Mouse (Mus musculus): ENCODE data around the gene Pdzd4. TPM values are rescaled to one million over a fixed set of nuclear protein-coding genes. Genes with fewer than 3 reads are reported as not detected.

The Pdzd4 gene
- total RNA-seq, 2 experiments from 2014 or later: 3.2 to 3.4 TPM

DNA sequence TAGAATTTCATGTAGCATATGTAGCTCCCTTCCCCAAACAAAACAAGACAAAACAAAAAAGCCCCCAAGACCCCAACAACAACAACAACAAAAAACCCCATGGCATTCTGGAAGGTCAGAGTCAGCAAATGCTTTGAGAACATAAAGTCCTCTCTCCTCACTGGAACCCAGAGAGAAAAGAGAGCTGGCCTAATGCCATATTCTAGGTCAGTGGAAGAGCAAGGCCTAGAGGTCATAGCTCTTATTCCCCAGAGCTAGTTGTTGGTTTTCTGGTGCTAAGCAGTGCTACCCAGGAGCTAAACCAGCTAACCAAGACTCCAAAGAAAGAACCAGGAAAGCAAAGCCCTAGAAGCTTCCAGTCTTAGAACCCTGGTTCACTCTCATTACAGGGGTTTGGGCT is 39.1 kb downstream of the Pdzd4 start:
- no peak for DNase-seq

DNA sequence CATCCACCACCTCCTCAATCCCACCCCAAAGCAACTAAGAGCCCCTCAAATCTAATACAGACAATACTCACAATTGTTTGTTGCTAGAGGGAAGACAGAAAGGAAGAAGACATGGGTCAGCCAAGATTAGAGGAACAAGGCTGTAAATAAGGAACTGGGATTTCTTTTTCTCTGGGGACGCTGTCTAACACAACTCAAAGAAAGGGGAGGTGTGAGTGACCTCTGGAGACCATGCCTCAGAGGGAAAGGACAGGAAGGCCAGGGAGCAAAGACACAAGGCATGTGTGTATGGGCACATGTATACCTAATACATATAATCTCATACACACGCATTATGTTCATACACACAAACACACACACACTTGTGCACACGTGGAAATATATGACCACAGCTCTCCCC is 42.5 kb downstream of the Pdzd4 start:
- no peak for DNase-seq

DNA sequence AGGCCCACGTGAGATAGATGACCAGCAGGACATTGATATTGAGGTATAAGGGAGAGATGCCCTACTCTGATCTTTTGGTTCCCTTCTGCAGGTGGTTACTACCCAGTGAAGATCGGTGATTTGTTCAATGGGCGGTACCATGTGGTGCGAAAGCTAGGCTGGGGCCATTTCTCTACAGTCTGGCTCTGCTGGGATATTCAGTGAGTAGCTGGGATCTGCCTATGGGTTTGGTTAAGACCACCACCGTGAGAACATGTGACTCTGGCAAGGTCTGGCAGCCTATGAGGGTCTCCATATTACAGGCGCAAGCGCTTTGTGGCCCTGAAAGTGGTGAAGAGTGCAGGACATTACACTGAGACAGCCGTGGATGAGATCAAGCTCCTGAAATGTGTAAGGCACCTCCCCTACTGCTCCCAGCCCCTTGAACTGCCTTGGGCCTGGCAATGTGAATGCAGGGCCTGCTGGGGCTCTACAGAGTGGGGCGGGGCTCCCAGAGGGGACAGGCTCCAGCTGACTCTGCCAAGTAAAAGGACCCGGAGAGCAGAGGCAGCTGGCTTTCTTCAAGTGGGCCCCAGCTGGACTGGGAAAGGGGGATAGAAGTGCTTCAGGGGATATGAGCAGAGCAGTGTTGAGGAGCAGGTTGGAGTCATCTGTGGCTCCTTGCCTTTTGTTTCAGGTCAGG is 49.8 kb downstream of the Pdzd4 start:
- peak; percentile 62 for DNase-seq

DNA sequence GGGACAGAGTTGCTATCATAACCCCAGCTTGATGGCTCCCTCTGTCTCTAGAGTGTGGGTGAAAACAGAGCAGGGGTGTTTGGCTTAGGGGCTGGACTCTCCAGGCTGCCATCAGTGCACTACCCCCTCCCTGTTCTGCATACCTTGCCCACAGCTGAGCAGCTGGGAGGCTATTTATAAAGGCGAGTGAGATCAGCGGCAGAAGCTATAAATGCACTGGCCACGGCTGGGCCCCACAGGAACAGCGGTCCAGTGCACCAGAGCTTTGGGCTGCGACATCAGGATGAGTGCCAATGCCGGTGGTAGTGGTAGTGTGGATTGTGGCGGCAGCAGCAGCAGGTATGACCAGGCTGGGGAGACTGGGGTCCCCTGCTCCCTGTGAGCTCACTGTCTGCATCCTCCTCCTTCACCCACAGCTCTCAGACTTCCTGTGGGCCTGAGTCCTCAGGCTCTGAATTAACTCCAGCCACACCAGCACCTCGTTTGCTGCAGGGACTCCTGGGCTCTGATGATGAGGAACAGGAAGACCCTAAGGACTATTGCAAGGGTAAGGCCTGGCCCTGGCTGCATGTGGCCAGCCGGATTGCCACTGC is 50.5 kb downstream of the Pdzd4 start, which contains the start of gene Srpk3:
Gene Srpk3, plus strand, starts transcription at position 238 of the 593 bp plus-strand sequence.
- peak; percentile 63 for DNase-seq

DNA sequence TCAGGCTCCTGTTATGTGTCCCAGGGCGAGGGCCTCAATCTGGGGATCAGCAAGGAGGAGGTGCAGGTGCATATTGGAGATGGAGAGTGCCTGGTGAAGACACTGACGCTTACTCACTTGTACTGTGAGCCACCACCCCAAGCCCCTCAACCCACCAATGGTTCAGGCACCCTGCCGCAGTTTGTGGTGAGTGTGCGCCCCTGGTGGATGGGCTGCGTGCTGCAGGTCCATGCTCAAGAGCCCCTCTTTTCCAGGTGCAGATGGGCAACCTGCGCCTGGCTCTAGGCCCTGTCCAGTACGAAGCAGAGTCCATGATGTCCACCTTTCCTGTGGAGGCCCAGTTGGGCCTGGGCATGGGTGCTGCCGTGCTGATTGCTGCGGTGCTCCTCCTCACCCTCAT is 57.5 kb downstream of the Pdzd4 start:
- peak; percentile 42 for DNase-seq

DNA sequence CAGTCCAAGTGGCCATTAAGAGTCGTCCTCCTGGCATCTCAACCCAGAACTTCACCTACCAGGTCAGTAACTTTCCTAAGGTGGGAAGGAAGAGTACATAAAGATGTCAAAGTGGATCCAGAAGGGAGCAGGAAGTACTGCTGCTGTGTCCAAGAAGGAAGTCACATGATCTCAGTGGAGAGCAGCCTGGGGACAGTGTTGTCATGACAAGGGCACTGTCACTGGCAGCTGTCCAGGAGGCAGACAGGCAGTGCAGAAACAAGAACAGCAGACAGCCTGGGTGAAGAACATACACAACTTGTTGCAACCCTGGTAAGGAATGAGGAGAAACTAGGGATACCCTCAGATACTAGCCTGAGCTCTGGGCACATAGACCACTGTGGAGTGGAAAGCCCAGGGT is 59.5 kb downstream of the Pdzd4 start:
- peak; percentile 73 for DNase-seq

DNA sequence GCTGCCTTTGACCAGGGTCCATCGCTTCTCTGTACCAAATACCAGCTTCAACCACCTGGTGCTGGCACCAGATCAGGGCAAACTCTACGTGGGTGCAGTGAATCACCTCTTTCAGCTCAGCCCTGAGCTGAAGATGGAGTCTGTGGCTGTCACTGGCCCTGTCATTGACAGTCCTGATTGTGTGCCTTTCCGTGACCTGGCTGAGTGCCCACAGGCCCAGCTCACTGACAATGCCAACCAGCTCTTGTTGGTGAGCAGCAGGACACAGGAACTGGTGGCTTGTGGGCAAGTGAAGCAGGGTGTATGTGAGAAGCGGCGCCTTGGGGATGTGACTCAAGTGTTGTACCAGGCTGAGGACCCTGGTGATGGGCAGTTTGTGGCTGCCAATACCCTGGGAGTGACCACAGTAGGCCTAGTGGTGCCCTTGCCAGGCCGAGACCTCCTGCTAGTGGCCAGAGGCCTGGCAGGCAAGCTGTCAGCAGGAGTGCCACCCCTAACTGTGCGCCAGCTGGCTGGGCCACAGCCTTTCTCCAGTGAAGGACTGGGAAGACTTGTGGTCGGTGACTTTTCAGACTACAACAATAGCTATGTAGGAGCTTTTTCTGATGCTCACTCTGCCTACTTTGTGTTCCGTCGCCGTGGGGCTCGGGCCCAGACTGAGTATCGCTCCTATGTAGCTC is 66.0 kb downstream of the Pdzd4 start:
- peak; percentile 31 for DNase-seq

DNA sequence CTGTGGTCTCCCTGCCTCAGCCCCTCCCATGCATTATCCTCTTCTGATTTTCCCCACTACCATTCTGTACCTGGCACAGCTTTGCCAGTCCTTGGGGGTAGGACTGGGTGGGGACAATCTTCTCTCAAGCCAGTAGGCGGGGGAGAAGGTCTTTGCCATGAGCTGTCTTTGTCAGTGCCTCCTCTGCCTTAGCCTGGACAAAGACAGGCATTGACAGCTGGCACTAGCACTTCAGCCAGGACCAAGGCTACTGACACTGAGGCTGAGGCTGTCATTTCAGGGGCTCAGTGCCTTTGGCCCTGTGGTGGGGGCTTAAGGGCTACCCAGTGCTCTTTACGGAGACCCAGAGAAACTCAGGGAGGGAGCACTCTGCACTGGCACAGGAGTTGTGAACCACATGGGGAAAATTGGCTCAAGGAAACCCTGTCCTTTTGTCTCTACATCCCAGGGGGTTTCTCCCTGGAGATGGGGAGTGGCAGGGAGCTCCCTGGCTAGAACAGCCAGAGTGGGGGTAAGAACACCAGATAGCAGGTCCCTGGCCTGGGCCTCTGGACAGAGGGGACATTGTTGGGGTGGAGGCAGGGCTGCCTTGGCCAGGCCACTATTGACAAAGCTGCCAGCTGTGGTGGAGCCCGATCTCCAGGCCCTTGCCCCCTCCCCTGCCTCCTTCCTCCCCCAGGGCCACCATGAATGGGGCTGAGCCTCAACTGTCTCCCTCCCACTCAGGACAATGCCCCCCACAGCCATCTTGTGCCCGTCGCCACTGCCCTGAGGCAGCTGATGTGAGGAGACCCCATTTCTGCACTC is 68.2 kb downstream of the Pdzd4 start, which contains the start of gene Plxnb3:
Gene Plxnb3, plus strand, starts transcription at position 757 of the 807 bp plus-strand sequence.
- DNase-seq: no peak

DNA sequence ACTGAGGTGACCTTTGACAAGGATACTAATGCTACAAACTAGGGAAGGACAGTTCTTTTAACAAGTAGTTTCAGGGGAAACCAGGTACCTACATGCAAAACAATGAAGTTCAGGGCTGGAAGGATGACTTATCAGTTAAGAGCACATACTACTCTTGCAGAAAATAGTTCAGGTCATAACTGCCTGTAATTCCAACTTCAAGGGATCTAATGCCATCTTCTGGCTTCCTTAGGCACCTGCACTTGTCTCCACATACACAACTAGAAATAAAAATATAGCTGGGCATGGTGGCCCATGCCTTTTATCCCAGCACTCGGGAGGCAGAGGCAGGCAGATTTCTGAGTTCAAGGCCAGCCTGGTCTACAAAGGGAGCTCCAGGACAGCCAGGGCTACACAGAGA is 75.8 kb downstream of the Pdzd4 start:
- DNase-seq: no peak

DNA sequence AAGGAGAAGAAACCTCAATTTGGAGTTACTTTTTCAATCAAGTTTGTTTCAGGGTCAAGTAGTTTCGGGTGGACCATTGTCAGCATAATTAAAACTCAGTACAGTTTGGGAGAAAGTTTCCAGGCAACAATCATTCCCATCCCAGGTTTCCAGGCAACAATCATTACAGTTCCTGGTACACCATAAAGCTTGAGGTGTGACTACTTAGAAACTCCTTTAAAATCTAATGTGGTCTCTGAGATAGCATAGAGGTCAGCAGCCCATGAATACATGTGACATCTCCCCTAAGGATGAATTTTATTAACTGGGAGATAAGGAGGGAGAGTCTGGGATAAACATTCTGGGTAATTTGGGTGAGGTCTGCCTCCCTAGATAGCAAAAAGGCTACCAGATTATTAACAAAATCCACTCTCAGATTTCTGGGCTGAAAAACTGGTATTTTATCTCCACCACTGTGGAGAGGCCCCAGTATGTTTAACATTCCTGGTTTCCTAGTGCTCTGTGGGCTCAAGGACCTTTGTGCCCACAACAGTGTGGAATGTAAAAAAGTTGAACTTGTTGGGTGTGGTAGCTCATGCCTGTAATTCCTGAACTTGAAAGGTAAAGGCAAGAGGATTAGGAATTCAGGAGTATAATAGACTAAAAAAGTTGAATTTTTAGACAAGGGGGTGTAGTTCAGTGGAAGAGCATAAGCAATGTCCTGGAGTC is 79.8 kb downstream of the Pdzd4 start:
- no peak for DNase-seq

Other genes with a start within 250 kb of the Pdzd4 start
- gene Dusp9, start 185.6 kb downstream of the Pdzd4 start, total RNA-seq (2021): under 1 TPM; 0.18 to 0.19 TPM
- gene Pnck, start 164.9 kb downstream of the Pdzd4 start, total RNA-seq (2021): 10 to 100 TPM; 10.4 to 12.7 TPM
- gene Slc6a8, start 151.8 kb downstream of the Pdzd4 start, total RNA-seq (2021): 100 to 1,000 TPM; 120 TPM
- gene Bcap31, start 108.8 kb downstream of the Pdzd4 start, total RNA-seq (2021): 10 to 100 TPM; 94.0 to 99.8 TPM
- gene Abcd1, start 108.4 kb downstream of the Pdzd4 start, total RNA-seq (2021): 10 to 100 TPM; 20.4 to 20.7 TPM
- under 1 TPM; 0.54 to 0.67 TPM for gene Plxnb3, start 67.9 kb downstream of the Pdzd4 start, total RNA-seq (2021)
- 10 to 100 TPM; 49.2 to 50.9 TPM for gene Srpk3, start 50.6 kb downstream of the Pdzd4 start, total RNA-seq (2021)
- gene Idh3g, start 38.1 kb downstream of the Pdzd4 start, total RNA-seq (2021): 100 to 1,000 TPM; 401 to 448 TPM
- 100 to 1,000 TPM; 107 to 109 TPM for gene Ssr4, start 37.9 kb downstream of the Pdzd4 start, total RNA-seq (2021)
- gene Avpr2, start 67.1 kb upstream of the Pdzd4 start, total RNA-seq (2021): not detected
- gene L1cam, start 71.1 kb upstream of the Pdzd4 start, total RNA-seq (2021): 1 to 10 TPM; 1.4 to 1.6 TPM
- 1 to 10 TPM; 1.8 to 2.0 TPM for gene Arhgap4, start 96.9 kb upstream of the Pdzd4 start, total RNA-seq (2021)
- gene Naa10, start 97.0 kb upstream of the Pdzd4 start, total RNA-seq (2021): 10 to 100 TPM; 66.7 to 71.7 TPM
- 10 to 100 TPM; 21.4 to 22.9 TPM for gene Renbp, start 105.9 kb upstream of the Pdzd4 start, total RNA-seq (2021)
- 10 to 100 TPM; 73.9 to 79.3 TPM for gene Hcfc1, start 141.4 kb upstream of the Pdzd4 start, total RNA-seq (2021)
- gene Irak1, start 198.9 kb upstream of the Pdzd4 start, total RNA-seq (2021): 10 to 100 TPM; 56.4 to 57.1 TPM